Mouse (Mus musculus) layer of hippocampus, adult 2 months (tissue): Measurements from ENCODE around the gene Eya2. TPM values are rescaled to one million over a fixed set of nuclear protein-coding genes. Genes with fewer than 3 reads are reported as not detected.
"Not testable (repeated sequence)": the region's sequence is repeated elsewhere in the genome, so short reads cannot be mapped to it uniquely, and the experiment has no call there.

Source experiments
- DNase-seq, 2 experiments: peaks; one replicate each; pipeline ENCODE4 v3.0.0; 2022; ENCODE audit warnings: low spot score in 2 of 2
- H3K27ac ChIP-seq: fragments of 200-600 bp; 2 replicates; pipeline ENCODE4 v1.8.1; 2022
- H3K4me3 ChIP-seq: fragments of 200-600 bp; 2 replicates; pipeline ENCODE4 v1.8.1; 2022; ENCODE audit warnings: mild to moderate bottlenecking
- CTCF ChIP-seq: fragments of 200-600 bp; conservative IDR thresholded peaks from 2 replicates; pipeline ENCODE4 v1.8.1; 2022; ENCODE audit warnings: antibody characterized with exemption, mild to moderate bottlenecking, moderate library complexity
- total RNA-seq, 2 experiments: library from RNA; stranded (reverse); gene quantifications; 2 replicates each; pipeline ENCODE4 v1.2.3; 2021

Gene Eya2
- total RNA-seq, 2 experiments from 2014 or later = 2.0 to 2.9 TPM

GRCm38 (mm10) chr2:165788796-165789195 is 194.0 kb downstream of the Eya2 start:
- no peak for TF ChIP-seq CTCF
- H3K4me3 ChIP-seq = no peak overlapping the region
- no peak overlapping the region for H3K27ac ChIP-seq
- no peak for DNase-seq

- DNase-seq = no peak
- no peak overlapping the region for H3K27ac ChIP-seq
- no peak for TF ChIP-seq CTCF
- no peak overlapping the region for H3K4me3 ChIP-seq
Measured at GRCm38 (mm10) chr2:165789667-165790066, 194.8 kb downstream of the Eya2 start.

GRCm38 (mm10) chr2:165791026-165791425 is 196.2 kb downstream of the Eya2 start:
- Histone ChIP-seq H3K27ac (no peak overlapping the region), H3K4me3 (no peak overlapping the region)
- no peak for TF ChIP-seq CTCF
- no peak for DNase-seq

GRCm38 (mm10) chr2:165791657-165792056 is 196.8 kb downstream of the Eya2 start:
- TF ChIP-seq CTCF = peak; percentile 93
- DNase-seq = peak in 1 of 2 experiments; percentile 60
- H3K27ac ChIP-seq = no peak overlapping the region
- H3K4me3 ChIP-seq = no peak overlapping the region

- no peak for TF ChIP-seq CTCF
- DNase-seq = no peak
- H3K4me3 ChIP-seq = no peak overlapping the region
- H3K27ac ChIP-seq = no peak overlapping the region
Measured at GRCm38 (mm10) chr2:165792431-165793282, 197.8 kb downstream of the Eya2 start.

- DNase-seq = no peak
- H3K27ac ChIP-seq = no peak overlapping the region
- H3K4me3 ChIP-seq = no peak overlapping the region
- TF ChIP-seq CTCF = no peak
Measured at GRCm38 (mm10) chr2:165793283-165793638, 198.4 kb downstream of the Eya2 start.

GRCm38 (mm10) chr2:165797876-165798275 is 203.0 kb downstream of the Eya2 start:
- no peak for TF ChIP-seq CTCF
- H3K4me3 ChIP-seq = no peak overlapping the region

GRCm38 (mm10) chr2:165800174-165800573 is 205.3 kb downstream of the Eya2 start:
- DNase-seq, H3K27ac ChIP-seq, H3K4me3 ChIP-seq: not testable (repeated sequence)

More at GRCm38 (mm10) chr2:165797876-165798275, 203.0 kb downstream of the Eya2 start:
- DNase-seq = no peak
- no peak overlapping the region for H3K27ac ChIP-seq

- TF ChIP-seq CTCF = peak; percentile 37
- no peak for DNase-seq
- no peak overlapping the region for H3K27ac ChIP-seq
- no peak overlapping the region for H3K4me3 ChIP-seq
Measured at GRCm38 (mm10) chr2:165808179-165808975, 213.5 kb downstream of the Eya2 start.

- no peak overlapping the region for H3K4me3 ChIP-seq
- no peak for DNase-seq
- H3K27ac ChIP-seq = no peak overlapping the region
- TF ChIP-seq CTCF = no peak
Measured at GRCm38 (mm10) chr2:165809091-165809490, 214.3 kb downstream of the Eya2 start.

- no peak overlapping the region for H3K4me3 ChIP-seq
- no peak for DNase-seq
- no peak overlapping the region for H3K27ac ChIP-seq
- no peak for TF ChIP-seq CTCF
Measured at GRCm38 (mm10) chr2:165809901-165810477, 215.2 kb downstream of the Eya2 start.

GRCm38 (mm10) chr2:165811536-165811935 is 216.7 kb downstream of the Eya2 start:
- Histone ChIP-seq H3K27ac (no peak overlapping the region), H3K4me3 (no peak overlapping the region)
- DNase-seq = peak; percentile 38 to 63
- peak; percentile 91 for TF ChIP-seq CTCF

- no peak overlapping the region for H3K4me3 ChIP-seq
- H3K27ac ChIP-seq = no peak overlapping the region
- no peak for TF ChIP-seq CTCF
- no peak for DNase-seq
Measured at GRCm38 (mm10) chr2:165812889-165813288, 218.1 kb downstream of the Eya2 start.
